Mouse (Mus musculus) liver, embryonic 11.5 days (tissue): ENCODE data around the gene Lefty1. TPM values are rescaled to one million over a fixed set of nuclear protein-coding genes. Genes with fewer than 3 reads are reported as not detected.
"Not testable (repeated sequence)": the region's sequence is repeated elsewhere in the genome, so short reads cannot be mapped to it uniquely, and the experiment has no call there.

Experiments
- ATAC-seq: fragments of 200-750 bp; cut with Nextera tagmentation; replicated peaks from 2 replicates; pipeline ENCODE4 v1.8.0; 2017; ENCODE audit warnings: moderate number of reproducible peaks, mild to moderate bottlenecking, moderate TSS enrichment, moderate library complexity; ENCODE audit not compliant: low FRiP score
- DNase-seq: peaks from one replicate; pipeline ENCODE4 v3.0.0-alpha.2; 2017; ENCODE audit warnings: low spot score
- H3K27ac ChIP-seq: fragments of 300-500 bp; sonication (generic); 2 replicates; pipeline ENCODE4 v1.5.1; 2014; ENCODE audit warnings: mild to moderate bottlenecking, low read depth, low read length, control low read depth
- H3K27me3 ChIP-seq: fragments of 300-500 bp; sonication (generic); replicated peaks from 2 replicates; pipeline ENCODE4 v1.6.1; 2014; ENCODE audit warnings: low read length, mixed read lengths; ENCODE audit not compliant: control insufficient read depth, insufficient read depth
- H3K36me3 ChIP-seq: fragments of 300-500 bp; sonication (generic); 2 replicates; pipeline ENCODE4 v1.6.1; 2014; ENCODE audit warnings: mild to moderate bottlenecking, low read length, moderate library complexity, mixed read lengths; ENCODE audit not compliant: control insufficient read depth, insufficient read depth
- H3K4me1 ChIP-seq: fragments of 300-500 bp; sonication (generic); replicated peaks from 2 replicates; pipeline ENCODE4 v1.6.1; 2014; ENCODE audit warnings: low read length, mixed read lengths; ENCODE audit not compliant: control insufficient read depth, insufficient read depth
- H3K4me2 ChIP-seq: fragments of 300-500 bp; sonication (generic); 2 replicates; pipeline ENCODE4 v1.6.1; 2014; ENCODE audit warnings: mild to moderate bottlenecking, control low read depth, moderate library complexity
- H3K4me3 ChIP-seq: fragments of 300-500 bp; sonication (generic); 2 replicates; pipeline ENCODE4 v1.5.1; 2014; ENCODE audit warnings: low read depth, low read length, control low read depth
- H3K9ac ChIP-seq: fragments of 300-500 bp; sonication (generic); 2 replicates; pipeline ENCODE4 v1.6.1; 2014; ENCODE audit warnings: low read depth, low read length, control low read depth
- H3K9me3 ChIP-seq: fragments of 300-500 bp; sonication (generic); 2 replicates; pipeline ENCODE4 v1.6.1; 2016; ENCODE audit warnings: low read length, inconsistent platforms, mixed read lengths; ENCODE audit not compliant: control insufficient read depth
- WGBS: fragments of 180-500 bp; shearing (Covaris S2); extraction: QIAGEN DNeasy Blood & Tissue Kit; methylation state at CpG from one replicate; pipeline ENCODE4 v1.1.7; 2014; 5-methylcytosine and 5-hydroxymethylcytosine counted together
- polyA plus RNA-seq: library from polyadenylated mRNA; unstranded; fragments of >200 nt; fragmentation: Nextera tagmentation; extraction: Ambion mirVana; gene quantifications from 2 replicates; pipeline ENCODE4 v1.2.1, GENCODE M21; 2014

The Lefty1 gene
- polyA plus RNA-seq, 1 experiment from 2014 or later: 7.3 TPM

DNA sequence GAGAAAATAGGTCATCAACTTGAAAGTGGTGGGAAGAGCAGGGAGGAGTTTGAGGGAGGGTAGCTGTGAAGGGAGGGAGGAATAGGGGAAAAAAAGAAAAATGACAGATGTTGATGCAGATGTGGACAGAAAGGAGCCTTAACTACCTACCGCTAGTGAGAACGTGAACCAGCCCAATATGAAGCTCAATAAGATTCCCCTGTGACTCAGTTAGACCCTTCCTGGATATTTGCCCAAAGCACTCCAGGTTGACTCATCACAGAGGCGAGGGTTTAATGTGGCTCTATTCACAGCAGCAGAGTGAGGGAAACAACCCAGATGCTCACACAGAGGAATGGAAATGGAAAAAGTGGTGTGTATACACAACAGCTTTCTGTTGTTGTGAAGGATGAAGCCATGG lies 3.7 kb upstream of the Lefty1 start:
- Histone ChIP-seq H3K9me3 (no peaks in the 10 kb centered on the region), H3K27me3 (peaks cover 34% of the 10 kb centered on the region), H3K9ac (no peak overlapping the region), H3K4me1 (peaks cover 3% of the 10 kb centered on the region; the same call in 1 of the 2 replicates), H3K4me3 (no peak overlapping the region), H3K36me3 (no peaks in the 10 kb centered on the region), H3K4me2 (no peak overlapping the region), H3K27ac (no peak overlapping the region)
- DNase-seq: no peak
- WGBS: 77% methylated on average over 3 of the region's 3 CpGs
- no peak for ATAC-seq

DNA sequence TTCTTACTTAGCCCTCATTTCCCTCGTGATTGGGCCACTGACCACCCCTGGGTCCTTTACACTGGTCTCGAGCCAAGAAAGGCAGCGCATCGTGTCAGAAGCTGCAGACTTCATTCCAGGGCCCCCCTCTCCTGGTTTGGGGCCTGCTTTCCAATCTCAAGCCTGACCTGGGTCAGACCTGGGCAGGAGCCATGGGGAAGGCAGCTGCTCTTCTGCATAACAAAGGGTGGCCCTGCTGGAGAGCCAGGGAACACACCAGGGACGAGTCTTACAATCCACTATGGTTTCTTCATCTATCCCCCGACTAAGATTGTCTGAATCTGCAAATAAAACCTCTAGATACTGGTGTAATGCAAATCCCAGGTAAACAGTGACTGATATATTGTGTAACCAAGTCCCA lies 1.2 kb upstream of the Lefty1 start:
- DNase-seq (no peak), ATAC-seq (no peak)
- no peaks in the 10 kb centered on the region for H3K9me3 ChIP-seq
- no peak overlapping the region for H3K27ac ChIP-seq
- H3K9ac ChIP-seq: no peak overlapping the region
- no peak overlapping the region for H3K4me3 ChIP-seq
- H3K4me2 ChIP-seq: no peak overlapping the region
- WGBS: 34% methylated on average over 6 of the region's 6 CpGs
- H3K4me1 ChIP-seq: peaks cover 8% of the 10 kb centered on the region; the same call in 1 of the 2 replicates
- H3K36me3 ChIP-seq: no peaks in the 10 kb centered on the region
- peaks cover 34% of the 10 kb centered on the region for H3K27me3 ChIP-seq

DNA sequence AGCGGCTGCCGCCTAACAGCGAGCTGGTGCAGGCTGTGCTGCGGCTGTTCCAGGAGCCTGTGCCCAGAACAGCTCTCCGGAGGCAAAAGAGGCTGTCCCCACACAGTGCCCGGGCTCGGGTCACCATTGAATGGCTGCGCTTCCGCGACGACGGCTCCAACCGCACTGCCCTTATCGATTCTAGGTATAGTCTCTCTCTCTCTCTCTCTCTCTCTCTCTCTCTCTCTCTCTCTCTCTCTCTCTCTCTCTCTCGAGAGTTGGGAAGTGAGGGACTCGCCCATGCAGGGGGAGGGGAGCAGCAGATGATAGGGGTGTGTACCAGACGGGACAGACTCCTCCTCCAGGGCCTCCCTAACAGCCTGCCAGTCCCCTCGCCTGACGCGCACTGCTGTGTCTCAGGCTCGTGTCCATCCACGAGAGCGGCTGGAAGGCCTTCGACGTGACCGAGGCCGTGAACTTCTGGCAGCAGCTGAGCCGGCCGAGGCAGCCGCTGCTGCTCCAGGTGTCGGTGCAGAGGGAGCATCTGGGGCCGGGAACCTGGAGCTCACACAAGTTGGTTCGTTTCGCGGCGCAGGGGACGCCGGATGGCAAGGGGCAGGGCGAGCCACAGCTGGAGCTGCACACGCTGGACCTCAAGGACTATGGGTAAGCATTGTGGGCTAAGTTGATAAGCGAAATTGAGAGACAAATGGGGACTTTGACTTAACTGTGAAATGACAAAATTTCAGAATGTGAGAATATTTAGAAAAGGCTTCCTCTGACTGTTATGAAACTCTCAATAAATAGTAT lies 2.0 kb downstream of the Lefty1 start:
- DNase-seq (peak; percentile 79), ATAC-seq (peak; percentile 97)
- Histone ChIP-seq H3K4me3 (peak overlapping the region; percentile 46), H3K27me3 (peaks cover 34% of the 10 kb centered on the region), H3K4me1 (peaks cover 17% of the 10 kb centered on the region), H3K4me2 (peak overlapping the region; percentile 71), H3K9ac (peak overlapping the region; percentile 62)
- H3K36me3 ChIP-seq, H3K27ac ChIP-seq, H3K9me3 ChIP-seq: not testable (repeated sequence)
- 2% methylated on average over 31 of the region's 41 CpGs for WGBS

DNA sequence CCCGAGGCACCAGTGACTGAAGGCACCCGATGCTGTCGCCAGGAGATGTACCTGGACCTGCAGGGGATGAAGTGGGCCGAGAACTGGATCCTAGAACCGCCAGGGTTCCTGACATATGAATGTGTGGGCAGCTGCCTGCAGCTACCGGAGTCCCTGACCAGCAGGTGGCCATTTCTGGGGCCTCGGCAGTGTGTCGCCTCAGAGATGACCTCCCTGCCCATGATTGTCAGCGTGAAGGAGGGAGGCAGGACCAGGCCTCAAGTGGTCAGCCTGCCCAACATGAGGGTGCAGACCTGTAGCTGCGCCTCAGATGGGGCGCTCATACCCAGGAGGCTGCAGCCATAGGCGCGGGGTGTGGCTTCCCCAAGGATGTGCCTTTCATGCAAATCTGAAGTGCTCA lies 2.8 kb downstream of the Lefty1 start:
- Histone ChIP-seq H3K4me2 (peak overlapping the region; percentile 71), H3K4me1 (peaks cover 17% of the 10 kb centered on the region), H3K4me3 (peak overlapping the region; percentile 46; the same call in 1 of the 2 replicates), H3K27me3 (peaks cover 34% of the 10 kb centered on the region)
- H3K9me3 ChIP-seq, H3K27ac ChIP-seq, H3K9ac ChIP-seq, ATAC-seq, DNase-seq, H3K36me3 ChIP-seq: not testable (repeated sequence)
- 51% methylated on average over 13 of the region's 13 CpGs for WGBS

DNA sequence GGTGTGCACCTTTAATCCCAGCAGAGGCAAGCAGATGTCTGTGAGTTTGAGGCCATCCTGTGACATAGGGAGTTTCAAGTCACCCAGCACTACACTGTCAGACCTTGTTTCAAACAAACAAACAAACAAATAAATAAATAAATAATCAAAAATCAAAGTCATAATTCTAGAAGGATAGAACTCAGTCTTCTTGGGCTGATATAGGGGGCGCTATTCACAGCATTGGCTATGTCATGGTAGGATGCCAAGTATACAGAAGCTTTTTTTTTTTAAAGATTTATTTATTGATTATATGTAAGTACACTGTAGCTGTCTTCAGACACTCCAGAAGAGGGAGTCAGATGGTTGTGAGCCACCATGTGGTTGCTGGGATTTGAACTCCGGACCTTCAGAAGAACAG lies 4.0 kb downstream of the Lefty1 start:
- not testable (repeated sequence) for H3K9ac ChIP-seq, ATAC-seq, H3K27ac ChIP-seq, H3K36me3 ChIP-seq, DNase-seq, H3K4me3 ChIP-seq, H3K9me3 ChIP-seq, H3K4me2 ChIP-seq
- Histone ChIP-seq H3K4me1 (peaks cover 22% of the 10 kb centered on the region), H3K27me3 (peaks cover 25% of the 10 kb centered on the region)
- 79% methylated on average over 2 of the region's 2 CpGs for WGBS

DNA sequence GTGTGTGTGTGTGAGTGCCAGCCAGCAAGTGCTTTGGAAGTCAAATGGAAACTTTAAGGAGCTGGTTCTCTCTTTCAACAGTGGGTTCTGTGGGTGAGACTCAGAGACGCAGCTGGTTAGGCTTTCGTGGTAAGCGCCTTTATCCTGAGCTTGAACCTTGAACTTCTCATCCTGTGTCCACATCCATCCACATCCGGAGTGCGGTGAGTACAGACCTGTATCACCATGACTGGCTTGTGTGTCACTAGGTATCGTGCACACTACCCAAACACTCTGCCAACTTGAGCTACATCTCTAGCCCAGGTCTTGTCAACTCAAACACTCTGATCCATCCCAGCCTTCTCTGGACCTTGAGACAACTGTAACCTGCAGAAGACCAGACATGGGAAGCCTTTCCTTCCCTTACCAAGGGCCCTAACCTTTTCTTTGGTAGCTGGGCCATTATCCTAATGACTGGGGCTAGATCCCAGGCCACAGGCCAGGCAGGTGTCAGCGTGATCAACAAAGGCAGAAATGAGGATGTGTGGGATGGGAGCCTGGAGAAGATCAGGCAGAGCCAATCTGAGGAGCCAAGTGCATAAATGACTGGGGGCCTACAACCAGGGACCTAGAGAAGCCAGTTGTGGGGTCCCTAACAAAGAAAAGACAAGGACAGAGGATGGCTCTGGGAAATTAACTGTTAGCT lies 6.1 kb downstream of the Lefty1 start:
- Histone ChIP-seq H3K36me3 (no peaks in the 10 kb centered on the region), H3K4me1 (peaks cover 36% of the 10 kb centered on the region), H3K9ac (no peak overlapping the region), H3K27ac (0 out of 2 replicates have a peak overlapping the region, but pooled peaks have one; percentile 21), H3K4me2 (peak overlapping the region; percentile 99), H3K4me3 (peak overlapping the region; percentile 90; the same call in 1 of the 2 replicates), H3K9me3 (no peaks in the 10 kb centered on the region), H3K27me3 (peaks cover 4% of the 10 kb centered on the region)
- ATAC-seq (no peak), DNase-seq (no peak)
- whole genome bisulfite sequencing: 72% methylated on average over 7 of the region's 7 CpGs

DNA sequence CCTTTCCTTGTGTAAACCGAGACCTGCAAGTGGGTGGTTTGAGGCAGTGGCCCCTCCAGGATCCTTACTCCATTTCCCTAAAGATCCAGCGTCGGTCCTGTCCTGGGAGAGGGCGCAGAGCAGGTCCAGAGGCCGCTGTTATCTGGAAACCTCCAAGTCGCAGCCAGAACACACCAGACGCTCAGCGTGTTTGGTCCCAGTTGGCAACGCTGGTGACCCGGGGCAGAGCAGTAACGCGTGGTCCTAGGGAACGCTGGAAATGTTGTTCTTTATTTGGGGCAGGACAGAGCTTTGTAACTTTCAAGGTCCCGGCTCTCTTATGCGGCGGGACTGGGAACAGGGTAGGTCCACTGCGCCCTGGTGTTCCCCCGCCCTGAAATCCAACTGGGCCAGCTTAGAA lies 6.9 kb downstream of the Lefty1 start:
- no peaks in the 10 kb centered on the region for H3K9me3 ChIP-seq
- peaks cover 43% of the 10 kb centered on the region for H3K4me1 ChIP-seq
- peaks cover 2% of the 10 kb centered on the region; the same call in 1 of the 2 replicates for H3K27me3 ChIP-seq

DNA sequence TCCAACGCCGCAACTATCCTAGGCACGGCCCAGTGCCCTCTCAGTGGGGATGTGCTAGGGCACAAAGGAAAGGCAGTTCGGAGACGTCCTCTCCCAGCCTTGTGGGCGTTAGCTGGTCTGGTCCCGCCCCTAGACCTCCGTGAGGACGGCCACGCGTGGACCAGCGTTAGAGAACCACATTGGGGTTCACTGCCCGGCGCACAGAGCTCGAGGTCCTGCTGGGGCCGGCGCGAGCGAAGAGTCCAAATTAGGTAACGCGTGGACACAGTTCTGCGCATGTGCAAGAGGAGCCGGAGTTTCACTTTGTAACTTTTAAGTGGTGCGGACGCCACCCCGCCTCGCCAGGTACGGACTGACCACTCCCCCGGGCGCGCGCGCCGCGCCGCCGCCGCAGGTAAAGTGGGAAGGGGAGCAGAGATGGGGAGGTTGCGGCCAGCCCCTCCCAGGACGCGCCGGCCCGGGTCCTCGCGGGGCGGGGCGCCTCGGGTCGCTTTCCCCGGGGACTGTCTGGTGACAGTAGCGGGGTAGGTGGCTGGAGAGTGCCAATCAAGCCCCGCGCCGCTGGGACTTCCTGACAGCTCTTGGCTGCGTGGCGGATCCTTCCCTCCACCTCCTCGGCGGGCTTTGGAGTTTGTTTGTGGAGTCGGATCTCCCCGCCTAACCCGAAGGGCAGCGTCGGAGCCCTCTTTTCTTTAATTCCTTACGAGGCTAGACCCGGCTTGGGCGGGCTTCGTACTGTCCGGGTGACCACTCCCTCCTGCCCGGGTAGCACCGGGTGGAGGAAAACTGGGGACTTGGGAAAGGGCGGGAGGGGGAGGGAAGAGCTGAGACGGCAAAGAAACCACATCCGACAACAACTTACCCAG lies 7.6 kb downstream of the Lefty1 start, which contains the start of gene Tmem63a:
TSS of gene Tmem63a (plus strand) at position 179 of the 866 bp plus-strand sequence.
- Histone ChIP-seq H3K27ac (peak within 1 kb of the TSS; percentile 77), H3K4me3 (peak within 1 kb of the TSS; percentile 90), H3K9me3 (no peaks in the 10 kb centered on the region), H3K9ac (peak within 1 kb of the TSS; percentile 89), H3K4me1 (peaks cover 40% of the 10 kb centered on the region), H3K4me2 (peak within 1 kb of the TSS; percentile 99), H3K36me3 (no peaks in the 10 kb centered on the region), H3K27me3 (peaks cover 2% of the 10 kb centered on the region; the same call in 1 of the 2 replicates)
- DNase-seq (peak; percentile 80), ATAC-seq (peak; percentile 55)
- WGBS: under 1% methylated on average over 73 of the region's 73 CpGs

More for the DNA sequence above, 6.9 kb downstream of the Lefty1 start:
- 5% methylated on average over 18 of the region's 18 CpGs for WGBS
- H3K4me2 ChIP-seq: peak overlapping the region; percentile 99
- ATAC-seq (no peak), DNase-seq (no peak)
- H3K9ac ChIP-seq: peak overlapping the region; percentile 89
- H3K4me3 ChIP-seq: peak overlapping the region; percentile 90
- H3K36me3 ChIP-seq: no peaks in the 10 kb centered on the region
- peak overlapping the region; percentile 77; the same call in 1 of the 2 replicates for H3K27ac ChIP-seq
